Mouse (Mus musculus) small intestine, adult 2 months (tissue): Measurements from ENCODE around the gene Gm7247.

Experiments used
- CTCF ChIP-seq: fragments of 200-500 bp; IDR thresholded peaks from 2 replicates; pipeline ENCODE4 v1.5.1; 2012; ENCODE audit warnings: low read depth, mild to moderate bottlenecking, control low read depth, inconsistent platforms, low read length, moderate library complexity, mixed read lengths; ENCODE audit not compliant: insufficient replicate concordance, insufficient read length; ENCODE audit errors: extremely low read depth
- POLR2A ChIP-seq: fragments of 200-500 bp; IDR thresholded peaks from 2 replicates; pipeline ENCODE4 v1.6.1; 2012; ENCODE audit warnings: low read depth, mild to moderate bottlenecking, control low read depth, inconsistent platforms, low read length, moderate library complexity

DNA sequence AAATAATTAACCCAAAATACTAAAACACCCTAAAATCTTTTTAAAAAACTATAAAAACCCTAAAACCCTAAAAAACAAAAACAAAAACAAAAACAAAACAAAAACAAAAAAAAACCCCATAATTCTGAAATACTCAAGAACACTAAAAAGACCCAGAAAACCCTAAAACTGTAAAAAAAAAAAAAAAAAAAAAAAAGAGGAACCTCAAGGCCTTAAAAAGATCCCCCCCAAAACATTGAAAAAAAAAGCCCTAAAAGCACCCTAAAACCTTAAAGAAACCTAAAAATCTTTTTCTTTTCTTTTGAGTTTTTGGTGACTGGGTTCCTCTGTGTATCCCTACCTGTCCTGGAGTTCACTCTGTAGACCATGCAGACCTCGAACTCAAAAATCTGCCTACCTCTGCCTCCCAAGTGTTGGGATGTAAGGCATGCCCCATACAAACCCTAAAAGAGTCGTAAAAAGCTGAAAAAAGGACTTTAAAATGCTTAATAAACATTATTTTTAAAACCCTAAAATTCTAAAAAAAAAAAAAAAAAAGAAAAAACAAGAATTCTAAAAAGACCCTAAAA is 138.2 kb downstream of the Gm7247 start:
- TF ChIP-seq POLR2A (no peak), CTCF (no peak)
